Mouse (Mus musculus): ENCODE results near the gene Arl14ep.

GRCm38 (mm10) chr2:106961650-106962049, 12.6 kb downstream of the Arl14ep start:
- no peak for TF ChIP-seq MAFK (IDR thresholded peaks at IDR 0.05; ENCODE audit: insufficient read depth, low read depth, low read length)
- no peak for TF ChIP-seq ZC3H11A (IDR thresholded peaks at IDR 0.05; ENCODE audit: borderline replicate concordance, low read depth, low read length)

Measured in ES-E14 (cell line).